Mouse (Mus musculus) kidney, adult 10 weeks (tissue): ENCODE data around the gene Olfr480. TPM values are rescaled to one million over a fixed set of nuclear protein-coding genes. Genes with fewer than 3 reads are reported as not detected.

Source experiments
- polyA plus RNA-seq: library from polyadenylated mRNA; stranded (reverse); fragments of 350-450 nt; fragmentation: Illumina TruSeq; extraction: RNeasy Lipid Tissue Mini Kit (QIAGEN cat#74804); gene quantifications from one replicate; pipeline ENCODE4 v1.2.3, GENCODE M21; 2014; ENCODE audit warnings: low read depth, low replicate concordance

Gene Olfr480
- not detected for polyA plus RNA-seq

DNA sequence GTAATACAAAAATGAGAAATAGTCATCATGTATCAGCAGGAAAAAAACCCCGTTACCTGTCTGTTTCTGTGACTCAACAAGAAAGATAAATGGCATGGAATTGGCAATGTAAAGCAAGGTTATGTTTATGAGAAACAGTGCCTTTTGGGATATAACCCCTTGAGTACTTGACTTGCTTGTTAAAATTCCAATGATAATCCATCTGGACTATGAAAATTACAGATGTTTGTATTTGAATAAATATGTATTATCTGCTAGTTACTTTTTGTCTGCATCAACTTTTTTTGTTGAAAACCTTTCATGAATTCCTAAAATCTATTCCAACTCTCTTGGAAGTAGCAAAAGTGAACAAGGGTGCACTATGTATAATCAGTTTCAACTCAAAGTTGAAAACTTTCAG, at the start of gene Olfr480:
TSS of gene Olfr480 (minus strand) at position 101 of the 400 bp plus-strand sequence.

DNA sequence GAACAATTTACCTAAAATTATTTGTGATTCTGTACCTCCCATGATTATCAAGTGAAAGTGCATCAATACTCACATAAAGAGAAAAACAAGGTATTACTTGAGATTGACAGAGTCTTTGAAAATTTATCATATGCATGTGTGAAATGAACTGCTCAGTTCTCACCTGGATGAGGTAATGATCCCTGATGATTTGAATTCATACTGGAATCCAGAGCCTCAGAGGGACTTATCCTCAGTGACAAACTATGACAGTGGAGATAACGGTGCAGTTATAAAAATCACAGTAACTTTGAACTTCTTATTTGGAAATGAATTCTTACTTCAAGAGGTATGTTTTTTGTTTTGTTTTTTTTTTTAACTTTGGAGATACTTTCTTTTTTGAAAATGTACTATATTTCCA, 33.4 kb upstream of the Olfr480 start, which contains the start of gene Olfr483:
TSS of gene Olfr483 (plus strand) at position 301 of the 400 bp plus-strand sequence.

DNA sequence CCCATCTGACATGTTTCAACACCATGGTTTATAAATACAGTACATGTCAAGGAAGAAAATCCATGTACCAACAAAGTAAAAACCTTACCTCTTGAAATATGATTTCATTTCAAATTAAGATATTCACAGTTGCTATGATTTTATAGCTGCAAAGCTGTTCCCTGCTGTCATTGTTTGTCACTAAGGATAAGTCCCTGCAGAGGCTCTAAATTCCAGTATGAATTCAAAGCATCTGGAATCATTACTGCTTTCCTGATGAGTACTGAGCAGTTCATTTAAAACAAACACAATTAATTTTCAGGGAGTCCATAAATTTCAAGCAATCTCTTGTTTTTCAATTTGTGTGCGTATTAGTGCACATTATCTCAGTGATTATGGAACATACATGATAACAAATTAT, 30.3 kb upstream of the Olfr480 start, which contains the start of gene Olfr482:
TSS of gene Olfr482 (minus strand) at position 101 of the 400 bp plus-strand sequence.

GRCm38 (mm10) chr7:108079555-108079954, 12.4 kb upstream of the Olfr480 start, which contains the start of gene Olfr481:
Gene Olfr481 (plus strand): TSS chr7:108079855.

GRCm38 (mm10) chr7:108050393-108050792, 16.8 kb downstream of the Olfr480 start, which contains the start of gene Olfr479:
Gene Olfr479 (plus strand): TSS chr7:108050693.

DNA sequence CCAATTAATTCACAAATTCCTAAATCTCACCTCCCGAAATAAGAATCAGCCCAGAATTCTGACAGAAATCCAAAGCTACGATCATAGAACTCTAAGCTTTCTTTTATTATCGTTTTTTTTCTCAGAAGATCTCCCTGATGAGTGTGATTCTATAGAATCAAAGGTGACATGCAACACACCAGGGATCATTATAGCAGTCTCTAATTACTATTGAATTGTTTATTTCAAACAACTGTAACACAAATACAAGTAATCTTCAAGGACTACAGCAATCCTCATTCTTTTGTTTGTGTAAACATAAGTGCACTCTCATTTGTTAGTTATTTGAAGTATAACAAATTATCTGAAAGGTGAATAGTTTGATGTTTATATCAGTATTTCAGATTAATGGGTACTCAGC, 33.3 kb downstream of the Olfr480 start, which contains the start of gene Olfr478:
TSS of gene Olfr478 (minus strand) at position 101 of the 400 bp plus-strand sequence.

Other genes with a start within 250 kb of the Olfr480 start
- not detected for gene Olfr469, start 241.8 kb downstream of the Olfr480 start, polyA plus RNA-seq
- gene Olfr470, start 219.9 kb downstream of the Olfr480 start, polyA plus RNA-seq: not detected
- not detected for gene Olfr472, start 169.4 kb downstream of the Olfr480 start, polyA plus RNA-seq
- gene Olfr473, start 136.9 kb downstream of the Olfr480 start, polyA plus RNA-seq: not detected
- not detected for gene Olfr474, start 112.7 kb downstream of the Olfr480 start, polyA plus RNA-seq
- gene Olfr476, start 102.5 kb downstream of the Olfr480 start, polyA plus RNA-seq: not detected
- not detected for gene Olfr477, start 80.7 kb downstream of the Olfr480 start, polyA plus RNA-seq
- not detected for gene Olfr478, start 33.4 kb downstream of the Olfr480 start, polyA plus RNA-seq
- not detected for gene Olfr479, start 16.7 kb downstream of the Olfr480 start, polyA plus RNA-seq
- gene Olfr481, start 12.5 kb upstream of the Olfr480 start, polyA plus RNA-seq: not detected
- gene Olfr482, start 30.2 kb upstream of the Olfr480 start, polyA plus RNA-seq: not detected
- gene Olfr483, start 33.5 kb upstream of the Olfr480 start, polyA plus RNA-seq: not detected
- gene Olfr484, start 60.1 kb upstream of the Olfr480 start, polyA plus RNA-seq: not detected
- not detected for gene Olfr485, start 92.5 kb upstream of the Olfr480 start, polyA plus RNA-seq
- gene Olfr486, start 105.4 kb upstream of the Olfr480 start, polyA plus RNA-seq: not detected
- gene Olfr487, start 147.3 kb upstream of the Olfr480 start, polyA plus RNA-seq: not detected
- not detected for gene Olfr488, start 191.0 kb upstream of the Olfr480 start, polyA plus RNA-seq
- gene Olfr490, start 221.6 kb upstream of the Olfr480 start, polyA plus RNA-seq: not detected
- gene Olfr491, start 246.1 kb upstream of the Olfr480 start, polyA plus RNA-seq: not detected